ENCODE assay signal across 25 mouse cellular contexts in genomic region chr11:87972829-87973228, GRCm38 (mm10). TPM values are rescaled to one million over a fixed set of nuclear protein-coding genes. Genes with fewer than 3 reads are reported as not detected.
DNase-seq lines count a peak whose midpoint lies in the region; ATAC-seq and TF ChIP-seq lines count a peak whose summit lies in the region.
"Had no signal": no experiment of that assay in that cellular context is flagged by ENCODE, and none has a peak within 500 bp of the region (broad histone marks: within the 10 kb centered on the region; RNA-seq: fewer than 3 reads in every experiment).

No protein-coding gene starts in this region.

- no peak for TF ChIP-seq RAD21 in MEL (IDR thresholded peaks at IDR 0.05; ENCODE audit: low read depth, low read length)

- peaks cover 0 to 4% of the 10 kb centered on the region in 2 experiments; a peak in 1 of 4 replicates for H3K36me3 ChIP-seq in MEL (ENCODE audit: control insufficient read depth in 1 of 2, insufficient read depth in 2 of 2, low read length in 2 of 2)
- H3K36me3 ChIP-seq in intestine, embryonic 16.5 days (ENCODE audit: control insufficient read depth, insufficient read depth, low read length) = no peaks in the 10 kb centered on the region
- no peaks in the 10 kb centered on the region for H3K36me3 ChIP-seq in small intestine, adult 2 months (ENCODE audit: control insufficient read depth, insufficient read depth, low read length)
- H3K36me3 ChIP-seq in stomach, postnatal 0 days (ENCODE audit: control insufficient read depth, insufficient read depth, low read length) = no peaks in the 10 kb centered on the region

- H3K4me2 ChIP-seq in intestine, embryonic 16.5 days (ENCODE audit: low read depth, low read length) = no peak overlapping the region
- H3K4me2 ChIP-seq in stomach, postnatal 0 days (replicated peaks; ENCODE audit: low read depth) = no peak overlapping the region
- H3K4me2 ChIP-seq: embryonic facial prominence, embryonic 12.5 days; forebrain, embryonic 13.5 days; forebrain, embryonic 15.5 days had no signal

- no peak overlapping the region for H3K9ac ChIP-seq in MEL (ENCODE audit: control insufficient read depth, low read depth, low read length, poor library complexity, severe bottlenecking)
- no peak overlapping the region for H3K9ac ChIP-seq in intestine, embryonic 16.5 days (ENCODE audit: low read depth, low read length)
- H3K9ac ChIP-seq in stomach, postnatal 0 days (ENCODE audit: low read length) = no peak overlapping the region
- H3K9ac ChIP-seq: embryonic facial prominence, embryonic 12.5 days; forebrain, embryonic 13.5 days; forebrain, embryonic 15.5 days; forebrain, postnatal 0 days had no signal

- H3K4me3 ChIP-seq in MEL (ENCODE audit: control insufficient read depth in 1 of 2, insufficient read depth in 1 of 2, low read depth in 2 of 2, low read length in 2 of 2) = peak overlapping the region in 1 of 2 experiments; percentile 11; a peak in 2 of 4 replicates
- no peak overlapping the region for H3K4me3 ChIP-seq in intestine, embryonic 16.5 days (ENCODE audit: low read length)
- no peak overlapping the region for H3K4me3 ChIP-seq in small intestine, adult 2 months (ENCODE audit: low read depth, low read length)
- no peak overlapping the region for H3K4me3 ChIP-seq in stomach, postnatal 0 days (ENCODE audit: low read depth, low read length)
- H3K4me3 ChIP-seq: embryonic facial prominence, embryonic 10.5 days; embryonic facial prominence, embryonic 12.5 days; forebrain, embryonic 13.5 days; forebrain, embryonic 15.5 days had no signal

- H3K4me1 ChIP-seq in MEL (ENCODE audit: control insufficient read depth in 1 of 2, insufficient read depth in 2 of 2, low read length in 2 of 2) = peaks cover 2 to 20% of the 10 kb centered on the region in 2 experiments; a peak in 3 of 4 replicates
- peaks cover 11% of the 10 kb centered on the region for H3K4me1 ChIP-seq in intestine, embryonic 16.5 days (ENCODE audit: control insufficient read depth, insufficient read depth, low read length)
- H3K4me1 ChIP-seq in small intestine, adult 2 months (ENCODE audit: control insufficient read depth, insufficient read depth, insufficient read length, low read length) = peaks cover 8% of the 10 kb centered on the region
- no peaks in the 10 kb centered on the region for H3K4me1 ChIP-seq in stomach, postnatal 0 days (replicated peaks; ENCODE audit: control insufficient read depth, insufficient read depth)
- H3K4me1 ChIP-seq: embryonic facial prominence, embryonic 12.5 days had no signal

- DNase-seq in MEL (ENCODE audit: low read depth, low spot score) = peak; percentile 50
- no peak for DNase-seq in stomach, postnatal 0 days (ENCODE audit: low spot score)
- DNase-seq in heart, postnatal 4 days = no peak
- no peak for DNase-seq in kidney, postnatal 25 days
- DNase-seq: adrenal gland, adult 8-10 months; adrenal gland, postnatal 14 days; adrenal gland, postnatal 36 days; B cell, adult 2 months; cerebellum, adult 11-12 months; cerebellum, adult 8-10 months; cerebellum, adult 9-11 months; cerebellum, postnatal 25 days; forebrain, postnatal 0 days had no signal

- peak; percentile 69 for ATAC-seq in intestine, embryonic 16.5 days
- ATAC-seq in stomach, postnatal 0 days (ENCODE audit: low FRiP score, low TSS enrichment) = peak; percentile 38; the same call in 1 of the 2 replicates
- no peak for ATAC-seq in inflammation-experienced regulatory T-cells, adult 6 months
- ATAC-seq: CD4-positive, CD25-positive, alpha-beta regulatory T cell, adult 4 months; forebrain, embryonic 13.5 days; forebrain, embryonic 15.5 days; forebrain, postnatal 0 days had no signal

- no peaks in the 10 kb centered on the region for H3K27me3 ChIP-seq in MEL (ENCODE audit: control insufficient read depth in 1 of 2, insufficient read depth in 2 of 2, low read length in 2 of 2)
- no peaks in the 10 kb centered on the region for H3K27me3 ChIP-seq in intestine, embryonic 16.5 days (replicated peaks; ENCODE audit: control insufficient read depth, insufficient read depth, low read length)
- no peaks in the 10 kb centered on the region for H3K27me3 ChIP-seq in small intestine, adult 2 months (ENCODE audit: control insufficient read depth, insufficient read depth, low read length)
- H3K27me3 ChIP-seq in stomach, postnatal 0 days (ENCODE audit: control insufficient read depth, insufficient read depth, low read length) = no peaks in the 10 kb centered on the region
- H3K27me3 ChIP-seq: embryonic facial prominence, embryonic 12.5 days; forebrain, embryonic 15.5 days had no signal

- 64% methylated on average over 6 of the region's 6 CpGs for WGBS in intestine, embryonic 16.5 days
- 36% methylated on average over 6 of the region's 6 CpGs for WGBS in small intestine, adult 2 months
- WGBS in stomach, postnatal 0 days = 68% methylated on average over 6 of the region's 6 CpGs

- no peak for TF ChIP-seq EP300 in MEL (IDR thresholded peaks at IDR 0.05; ENCODE audit: low read depth in 1 of 2, low read length in 2 of 2)
- TF ChIP-seq EP300 in stomach, postnatal 0 days (optimal IDR thresholded peaks at IDR 0.05) = no peak

- no peak overlapping the region for H3K27ac ChIP-seq in MEL (ENCODE audit: control insufficient read depth, low read depth, low read length)
- H3K27ac ChIP-seq in intestine, embryonic 16.5 days (ENCODE audit: low read length) = no peak overlapping the region
- H3K27ac ChIP-seq in small intestine, adult 2 months (ENCODE audit: insufficient read depth, low read depth, low read length) = peak overlapping the region; percentile 56
- no peak overlapping the region for H3K27ac ChIP-seq in stomach, postnatal 0 days (replicated peaks)
- H3K27ac ChIP-seq: embryonic facial prominence, embryonic 10.5 days; embryonic facial prominence, embryonic 12.5 days; forebrain, embryonic 13.5 days; forebrain, embryonic 15.5 days had no signal

- no peak for TF ChIP-seq CTCF in MEL (IDR thresholded peaks at IDR 0.05 in 2 of 3, conservative IDR thresholded peaks at IDR 0.05 in 1 of 3; ENCODE audit: control insufficient read depth in 1 of 3, insufficient read depth in 1 of 3, low read depth in 2 of 3, low read length in 3 of 3, poor library complexity in 1 of 3, severe bottlenecking in 1 of 3)
- TF ChIP-seq CTCF in small intestine, adult 2 months (IDR thresholded peaks at IDR 0.05; ENCODE audit: extremely low read depth, insufficient read length, insufficient replicate concordance, low read depth, low read length) = no peak
- TF ChIP-seq CTCF in stomach, postnatal 0 days (IDR thresholded peaks at IDR 0.05; ENCODE audit: low read depth) = no peak

- no peaks in the 10 kb centered on the region for H3K79me2 ChIP-seq in MEL (ENCODE audit: control insufficient read depth, insufficient read depth, low read length, poor library complexity)

- TF ChIP-seq POLR2A in MEL (IDR thresholded peaks at IDR 0.05; ENCODE audit: control insufficient read depth in 1 of 2, insufficient read depth in 1 of 2, low read depth in 1 of 2, low read length in 2 of 2, poor library complexity in 1 of 2) = no peak
- no peak for TF ChIP-seq POLR2A in small intestine, adult 2 months (IDR thresholded peaks at IDR 0.05; ENCODE audit: low read depth, low read length)

- no peaks in the 10 kb centered on the region for H3K9me3 ChIP-seq in MEL (replicated peaks; ENCODE audit: insufficient read depth, low read length)
- H3K9me3 ChIP-seq in intestine, embryonic 16.5 days (ENCODE audit: control insufficient read depth, low read length) = no peaks in the 10 kb centered on the region
- H3K9me3 ChIP-seq in stomach, postnatal 0 days (ENCODE audit: control insufficient read depth, low read length) = no peaks in the 10 kb centered on the region
- H3K9me3 ChIP-seq: embryonic facial prominence, embryonic 10.5 days; embryonic facial prominence, embryonic 12.5 days; forebrain, embryonic 13.5 days; forebrain, embryonic 15.5 days; G1E had no signal

TF ChIP-seq in MEL, 35 proteins besides CTCF, POLR2A, EP300 and RAD21:
- TF ChIP-seq E2F4 (IDR thresholded peaks at IDR 0.05; ENCODE audit: borderline replicate concordance, low read depth, low read length) (no peak), MEF2A (IDR thresholded peaks at IDR 0.05; ENCODE audit: extremely low read depth, insufficient replicate concordance, low read depth, low read length, poor library complexity, severe bottlenecking) (no peak), ZKSCAN1 (IDR thresholded peaks at IDR 0.05; ENCODE audit: low read depth, low read length) (no peak), MAZ (IDR thresholded peaks at IDR 0.05; ENCODE audit: low read depth, low read length) (no peak), KAT2A (conservative IDR thresholded peaks at IDR 0.05; ENCODE audit: low read depth, low read length) (no peak), ZC3H11A (IDR thresholded peaks at IDR 0.05; ENCODE audit: low read depth, low read length) (no peak), SIN3A (IDR thresholded peaks at IDR 0.05; ENCODE audit: low read length) (no peak), JUND (IDR thresholded peaks at IDR 0.05; ENCODE audit: low read depth, low read length) (no peak), SMC3 (IDR thresholded peaks at IDR 0.05; ENCODE audit: low read depth, low read length) (no peak)

RNA-seq across cellular contexts. Expression of gene Dynll2, which starts 14.5 kb away (rescaled TPM):
- 30.7 and 38.6 TPM in 2 replicates for total RNA-seq in MEL (2012; rRNA removed)
- 100 to 1,000 TPM in 1 of 2 experiments, 10 to 100 TPM in 1; 75.8 to 124 TPM for polyA plus RNA-seq in MEL (2012; ENCODE audit: insufficient read depth in 1 of 2, insufficient read length in 2 of 2, low read depth in 1 of 2, low replicate concordance in 2 of 2, missing spikeins in 1 of 2)
- 27.9 and 30.5 TPM in 2 replicates for polyA plus RNA-seq in intestine, embryonic 16.5 days (2015; fragmentation: Nextera tagmentation; extraction: Ambion mirVana)
- 72.7 and 140 TPM in 2 replicates for polyA plus RNA-seq in small intestine, adult 2 months (2012; rRNA removed)
- 14.7 and 14.8 TPM in 2 replicates for polyA plus RNA-seq in stomach, postnatal 0 days (2015; fragmentation: Nextera tagmentation; extraction: Ambion mirVana)
- total RNA-seq in heart, postnatal 4 days (2021) = 100 to 1,000 TPM; 202 to 205 TPM
- polyA plus RNA-seq in inflammation-experienced regulatory T-cells, adult 6 months (2017; shearing (Covaris generic)) = 1 to 10 TPM; 1.7 to 7.1 (median 3.9) TPM

RNA-seq across cellular contexts. Expression of gene Olfr464, which starts 52.1 kb away (rescaled TPM):
- not detected in 2 replicates for total RNA-seq in MEL (2012; rRNA removed)
- polyA plus RNA-seq in MEL (2012; ENCODE audit: insufficient read depth in 1 of 2, insufficient read length in 2 of 2, low read depth in 1 of 2, low replicate concordance in 2 of 2, missing spikeins in 1 of 2) = not detected
- polyA plus RNA-seq in intestine, embryonic 16.5 days (2015; fragmentation: Nextera tagmentation; extraction: Ambion mirVana) = not detected in 2 replicates
- not detected in 2 replicates for polyA plus RNA-seq in small intestine, adult 2 months (2012; rRNA removed)
- not detected in 2 replicates for polyA plus RNA-seq in stomach, postnatal 0 days (2015; fragmentation: Nextera tagmentation; extraction: Ambion mirVana)
- total RNA-seq in heart, postnatal 4 days (2021) = not detected
- polyA plus RNA-seq in inflammation-experienced regulatory T-cells, adult 6 months (2017; shearing (Covaris generic)) = not detected
- total RNA-seq: adrenal gland, adult 18-20 months; adrenal gland, adult 8-10 months; adrenal gland, postnatal 14 days; adrenal gland, postnatal 36 days; CH12.LX; forebrain, postnatal 0 days; G1E had no signal
- polyA plus RNA-seq: CD4-positive, CD25-positive, alpha-beta regulatory T cell, adult 4 months; embryonic facial prominence, embryonic 10.5 days; forebrain, embryonic 11.5 days; forebrain, embryonic 13.5 days; forebrain, embryonic 15.5 days; G1E had no signal
